Mouse (Mus musculus) midbrain, embryonic 12.5 days (tissue): ENCODE data around the gene Gm45785. TPM values are rescaled to one million over a fixed set of nuclear protein-coding genes. Genes with fewer than 3 reads are reported as not detected.

ENCODE experiments used
- ATAC-seq: fragments of 200-750 bp; cut with Nextera tagmentation; 2 replicates; pipeline ENCODE4 v1.8.0; 2017; ENCODE audit warnings: low read depth, moderate TSS enrichment, moderate library complexity; ENCODE audit not compliant: low FRiP score
- H3K27ac ChIP-seq: fragments of 300-500 bp; sonication (generic); replicated peaks from 2 replicates; pipeline ENCODE4 v1.5.1; 2016; ENCODE audit warnings: mild to moderate bottlenecking
- H3K27me3 ChIP-seq: fragments of 300-500 bp; sonication (generic); 2 replicates; pipeline ENCODE4 v1.6.1; 2016; ENCODE audit warnings: mild to moderate bottlenecking
- H3K36me3 ChIP-seq: fragments of 300-500 bp; sonication (generic); 2 replicates; pipeline ENCODE4 v1.6.1; 2016
- H3K4me1 ChIP-seq: fragments of 300-500 bp; sonication (generic); 2 replicates; pipeline ENCODE4 v1.6.1; 2016
- H3K4me2 ChIP-seq: fragments of 300-500 bp; sonication (generic); replicated peaks from 2 replicates; pipeline ENCODE4 v1.6.1; 2016; ENCODE audit warnings: mild to moderate bottlenecking, moderate library complexity
- H3K4me3 ChIP-seq: fragments of 300-500 bp; sonication (generic); 2 replicates; pipeline ENCODE4 v1.5.1; 2016; ENCODE audit warnings: mild to moderate bottlenecking
- H3K9ac ChIP-seq: fragments of 300-500 bp; sonication (generic); replicated peaks from 2 replicates; pipeline ENCODE4 v1.6.1; 2016; ENCODE audit warnings: mild to moderate bottlenecking, moderate library complexity
- H3K9me3 ChIP-seq: fragments of 300-500 bp; sonication (generic); 2 replicates; pipeline ENCODE4 v1.6.1; 2016; ENCODE audit warnings: mild to moderate bottlenecking
- WGBS: fragments of 180-500 bp; shearing (Covaris S2); methylation state at CpG from one replicate; pipeline ENCODE4 v1.1.7; 2016; 5-methylcytosine and 5-hydroxymethylcytosine counted together
- polyA plus RNA-seq: library from polyadenylated mRNA; unstranded; fragments of >200 nt; fragmentation: Nextera tagmentation; extraction: Ambion mirVana; gene quantifications from 2 replicates; pipeline ENCODE4 v1.2.1, GENCODE M21; 2016

Gene Gm45785
- polyA plus RNA-seq, 1 experiment from 2014 or later, result 0.20 TPM

GRCm38 (mm10) chr7:140840750-140841735 is 15.1 kb downstream of the Gm45785 start:
- H3K27me3 ChIP-seq, result peaks cover 55% of the 10 kb centered on the region
- no peak for ATAC-seq

GRCm38 (mm10) chr7:140839556-140839955 is 16.6 kb downstream of the Gm45785 start:
- Histone ChIP-seq H3K9me3 (no peaks in the 10 kb centered on the region), H3K4me2 (no peak overlapping the region), H3K4me1 (no peaks in the 10 kb centered on the region), H3K27me3 (peaks cover 61% of the 10 kb centered on the region), H3K36me3 (no peaks in the 10 kb centered on the region), H3K9ac (no peak overlapping the region), H3K4me3 (no peak overlapping the region), H3K27ac (no peak overlapping the region)
- 68% methylated on average over 5 of the region's 5 CpGs for WGBS
- ATAC-seq, result no peak

More at GRCm38 (mm10) chr7:140840750-140841735, 15.1 kb downstream of the Gm45785 start:
- Histone ChIP-seq H3K4me1 (no peaks in the 10 kb centered on the region), H3K36me3 (no peaks in the 10 kb centered on the region), H3K4me2 (no peak overlapping the region), H3K9me3 (no peaks in the 10 kb centered on the region), H3K9ac (no peak overlapping the region), H3K4me3 (no peak overlapping the region), H3K27ac (no peak overlapping the region)
- 40% methylated on average over 19 of the region's 19 CpGs for WGBS

- Histone ChIP-seq H3K4me2 (no peak overlapping the region), H3K36me3 (no peaks in the 10 kb centered on the region), H3K27ac (no peak overlapping the region), H3K9me3 (no peaks in the 10 kb centered on the region), H3K4me1 (no peaks in the 10 kb centered on the region), H3K9ac (no peak overlapping the region), H3K27me3 (peaks cover 33% of the 10 kb centered on the region; the same call in 1 of the 2 replicates), H3K4me3 (no peak overlapping the region)
- ATAC-seq, result no peak
- 87% methylated on average over 9 of the region's 9 CpGs for WGBS
These were observed 19.7 kb downstream of the Gm45785 start for GRCm38 (mm10) chr7:140836243-140837115.

- WGBS, result 82% methylated on average over 2 of the region's 2 CpGs
These were observed 20.4 kb downstream of the Gm45785 start for GRCm38 (mm10) chr7:140835758-140836087.

DNA sequence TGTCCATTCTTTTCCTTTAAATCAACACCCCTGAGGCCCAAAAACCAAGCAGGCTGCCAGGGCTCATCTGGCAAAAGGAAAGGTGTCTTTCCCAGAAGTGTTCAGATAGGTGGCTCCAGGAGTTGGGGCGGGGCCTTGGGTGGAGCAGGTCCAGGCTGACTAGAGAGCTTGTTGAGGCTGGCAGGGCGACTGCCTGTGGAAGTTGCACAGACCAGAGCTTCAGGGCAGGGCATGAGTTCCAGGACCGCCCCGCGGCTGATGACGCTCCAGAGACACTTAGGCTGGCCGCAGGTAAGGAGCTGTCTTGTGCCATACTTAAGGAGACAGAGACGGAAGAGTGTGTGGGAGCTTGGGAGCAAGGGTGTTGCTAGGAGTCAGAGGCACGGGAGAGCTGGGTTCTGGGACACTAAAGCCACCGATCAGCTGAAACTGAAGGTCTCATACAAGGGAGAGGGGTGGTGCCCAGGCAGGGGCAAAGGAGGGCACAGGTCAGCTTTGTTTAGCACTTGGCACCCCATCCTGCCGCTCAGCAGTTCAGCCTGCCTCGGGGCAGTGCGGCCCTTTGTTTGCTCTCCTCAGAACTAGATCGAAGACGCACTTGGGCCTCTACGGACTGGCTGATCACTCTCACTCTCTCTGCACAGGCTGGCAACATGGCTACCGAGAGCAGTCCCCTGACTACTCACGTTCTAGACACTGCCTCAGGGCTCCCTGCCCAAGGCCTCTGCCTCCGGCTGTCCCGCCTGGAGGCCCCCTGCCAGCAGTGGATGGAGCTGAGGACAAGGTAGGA is 21.0 kb downstream of the Gm45785 start, which contains the start of gene Urah:
Urah (plus strand) TSS at position 51 of the 790 bp plus-strand sequence.
- Histone ChIP-seq H3K4me3 (no peak within 1 kb of the TSS), H3K27ac (no peak within 1 kb of the TSS), H3K27me3 (peaks cover 20% of the 10 kb centered on the region; the same call in 1 of the 2 replicates), H3K9ac (no peak within 1 kb of the TSS), H3K9me3 (no peaks in the 10 kb centered on the region), H3K4me2 (no peak within 1 kb of the TSS), H3K4me1 (no peaks in the 10 kb centered on the region), H3K36me3 (no peaks in the 10 kb centered on the region)
- no peak for ATAC-seq
- WGBS, result 51% methylated on average over 20 of the region's 20 CpGs

More at GRCm38 (mm10) chr7:140835758-140836087, 20.4 kb downstream of the Gm45785 start:
- H3K4me3 ChIP-seq, result no peak overlapping the region
- H3K36me3 ChIP-seq, result no peaks in the 10 kb centered on the region
- peaks cover 25% of the 10 kb centered on the region; the same call in 1 of the 2 replicates for H3K27me3 ChIP-seq
- no peak overlapping the region for H3K9ac ChIP-seq
- no peaks in the 10 kb centered on the region for H3K9me3 ChIP-seq
- H3K4me2 ChIP-seq, result no peak overlapping the region
- no peaks in the 10 kb centered on the region for H3K4me1 ChIP-seq
- no peak overlapping the region for H3K27ac ChIP-seq
- ATAC-seq, result no peak

- WGBS, result 80% methylated on average over 4 of the region's 4 CpGs
- no peaks in the 10 kb centered on the region for H3K36me3 ChIP-seq
- H3K4me1 ChIP-seq, result no peaks in the 10 kb centered on the region
- H3K4me2 ChIP-seq, result no peak overlapping the region
- H3K9me3 ChIP-seq, result no peaks in the 10 kb centered on the region
- no peak overlapping the region for H3K4me3 ChIP-seq
- no peak overlapping the region for H3K9ac ChIP-seq
- no peak for ATAC-seq
- H3K27me3 ChIP-seq, result peaks cover 10% of the 10 kb centered on the region; the same call in 1 of the 2 replicates
- no peak overlapping the region for H3K27ac ChIP-seq
These were observed 22.8 kb downstream of the Gm45785 start for GRCm38 (mm10) chr7:140833341-140833740.

DNA sequence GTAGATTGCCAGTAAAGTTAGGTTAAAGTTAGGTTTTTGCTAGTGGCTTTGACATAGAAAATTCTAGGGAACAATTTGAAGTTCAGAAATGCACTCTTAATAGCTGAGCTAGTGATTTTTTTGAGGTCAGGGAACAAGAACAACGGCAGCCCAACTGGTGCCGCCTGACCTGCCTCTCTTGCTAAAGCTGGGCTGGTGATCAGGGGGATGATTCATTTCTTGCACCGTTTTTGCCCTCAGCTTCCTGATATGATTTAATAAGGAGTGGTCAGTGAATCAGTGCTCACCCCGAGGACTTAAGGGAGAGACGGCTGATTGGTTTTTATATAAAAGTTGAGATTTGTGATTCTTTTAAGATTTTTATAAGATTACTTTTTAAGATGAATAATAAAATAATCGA is 24.7 kb downstream of the Gm45785 start:
- Histone ChIP-seq H3K27ac (no peak overlapping the region), H3K4me3 (no peak overlapping the region), H3K9ac (no peak overlapping the region), H3K9me3 (no peaks in the 10 kb centered on the region), H3K27me3 (0 out of 2 replicates have a peak, but pooled peaks cover 6% of the 10 kb centered on the region), H3K4me1 (no peaks in the 10 kb centered on the region), H3K36me3 (no peaks in the 10 kb centered on the region), H3K4me2 (no peak overlapping the region)
- WGBS, result 80% methylated on average over 6 of the region's 6 CpGs
- ATAC-seq, result no peak

- 51% methylated on average over 8 of the region's 8 CpGs for WGBS
These were observed 27.8 kb downstream of the Gm45785 start for GRCm38 (mm10) chr7:140828171-140828881.

DNA sequence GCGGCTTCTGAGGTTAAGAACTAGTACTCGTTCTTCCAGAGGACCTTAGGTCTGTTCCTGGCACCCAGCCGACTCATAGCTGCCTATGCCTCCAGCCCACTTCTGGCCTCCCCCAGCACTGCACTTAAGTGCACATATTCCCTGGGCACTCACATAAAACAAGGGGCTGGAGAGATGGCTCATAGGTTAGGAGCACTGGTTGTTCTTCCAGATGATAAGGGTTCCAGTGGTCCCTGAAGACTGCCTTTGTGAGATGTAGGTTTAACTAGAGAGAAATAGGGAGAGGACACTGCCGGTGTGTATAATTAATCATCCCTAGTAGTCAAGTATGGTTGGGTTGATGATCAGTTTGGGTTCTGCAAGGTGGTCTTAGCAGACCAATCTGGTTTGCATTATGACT is 33.4 kb downstream of the Gm45785 start:
- Histone ChIP-seq H3K27me3 (no peaks in the 10 kb centered on the region; the same call in 1 of the 2 replicates), H3K9ac (no peak overlapping the region), H3K4me3 (no peak overlapping the region), H3K36me3 (no peaks in the 10 kb centered on the region), H3K27ac (no peak overlapping the region), H3K9me3 (no peaks in the 10 kb centered on the region), H3K4me1 (no peaks in the 10 kb centered on the region; the same call in 1 of the 2 replicates), H3K4me2 (no peak overlapping the region)
- ATAC-seq, result no peak
- 86% methylated on average over 4 of the region's 4 CpGs for WGBS

More at GRCm38 (mm10) chr7:140828171-140828881, 27.8 kb downstream of the Gm45785 start:
- no peaks in the 10 kb centered on the region for H3K4me1 ChIP-seq
- H3K27me3 ChIP-seq, result no peaks in the 10 kb centered on the region; the same call in 1 of the 2 replicates
- no peak overlapping the region for H3K4me3 ChIP-seq
- no peak overlapping the region for H3K9ac ChIP-seq
- H3K36me3 ChIP-seq, result no peaks in the 10 kb centered on the region
- no peak for ATAC-seq
- no peaks in the 10 kb centered on the region for H3K9me3 ChIP-seq
- no peak overlapping the region for H3K27ac ChIP-seq
- no peak overlapping the region for H3K4me2 ChIP-seq

DNA sequence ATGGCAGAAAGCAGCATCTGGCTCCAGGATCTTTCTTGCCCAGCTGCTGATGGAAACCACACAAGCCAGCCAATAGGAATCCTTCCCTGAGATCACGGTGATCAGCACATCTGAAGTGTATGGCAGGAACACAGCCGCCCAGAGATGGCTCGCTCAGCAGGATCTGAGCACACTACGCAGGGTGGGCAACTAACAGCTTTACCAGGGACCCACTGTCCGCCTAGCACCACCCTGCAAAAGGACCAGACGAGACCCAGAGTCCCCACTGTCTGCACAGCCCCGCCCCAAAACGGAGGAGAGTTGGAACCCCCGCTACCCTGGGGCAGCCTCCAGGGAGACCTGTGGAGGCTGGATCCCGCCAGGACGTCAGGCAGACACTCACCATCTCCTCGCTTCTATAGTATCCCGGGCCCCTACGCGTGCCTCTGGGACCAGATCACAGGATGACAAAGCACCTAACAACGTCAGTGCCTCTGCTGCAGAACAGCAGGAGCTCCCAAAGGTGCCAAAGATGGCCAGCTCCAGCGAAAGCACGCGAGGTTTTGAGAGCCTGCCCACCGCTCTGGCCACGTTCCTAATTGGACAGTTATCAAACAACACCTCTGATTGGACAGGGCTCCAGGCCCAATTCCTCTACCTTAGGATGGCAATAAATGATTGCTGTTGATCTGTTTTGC is 34.3 kb downstream of the Gm45785 start, which contains the start of gene Zfp941:
Zfp941 (minus strand) TSS at position 526 of the 677 bp plus-strand sequence.
- peak; percentile 86 for ATAC-seq
- Histone ChIP-seq H3K4me1 (no peaks in the 10 kb centered on the region; the same call in 1 of the 2 replicates), H3K27ac (peak within 1 kb of the TSS; percentile 69), H3K9ac (peak within 1 kb of the TSS; percentile 59), H3K27me3 (no peaks in the 10 kb centered on the region; the same call in 1 of the 2 replicates), H3K36me3 (no peaks in the 10 kb centered on the region), H3K4me2 (peak within 1 kb of the TSS; percentile 67), H3K4me3 (peak within 1 kb of the TSS; percentile 57), H3K9me3 (no peaks in the 10 kb centered on the region)
- 2% methylated on average over 21 of the region's 21 CpGs for WGBS
